Mouse (Mus musculus): ENCODE measurements around the gene Rbm20.

Rbm20 gene

DNA sequence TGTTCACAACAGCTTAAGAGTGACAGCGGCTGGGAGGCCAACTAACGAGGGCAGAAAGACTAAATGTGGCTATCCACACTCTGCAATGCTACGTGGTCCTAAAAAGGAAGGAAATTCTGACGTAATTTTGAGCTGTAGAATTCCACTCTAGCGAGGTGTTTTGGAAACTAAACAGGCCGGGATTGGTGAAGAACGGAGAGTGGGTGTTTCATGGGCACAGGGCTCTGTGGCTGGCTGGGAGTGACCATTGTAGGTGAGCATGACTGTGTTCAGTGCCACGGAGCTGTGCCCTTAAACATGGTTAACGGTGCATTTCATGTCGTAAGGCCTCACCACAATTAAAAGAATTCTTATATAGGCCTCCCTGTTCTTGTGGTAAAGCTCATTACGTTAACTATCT is 139.1 kb downstream of the Rbm20 start:
- no peak for DNase-seq

DNA sequence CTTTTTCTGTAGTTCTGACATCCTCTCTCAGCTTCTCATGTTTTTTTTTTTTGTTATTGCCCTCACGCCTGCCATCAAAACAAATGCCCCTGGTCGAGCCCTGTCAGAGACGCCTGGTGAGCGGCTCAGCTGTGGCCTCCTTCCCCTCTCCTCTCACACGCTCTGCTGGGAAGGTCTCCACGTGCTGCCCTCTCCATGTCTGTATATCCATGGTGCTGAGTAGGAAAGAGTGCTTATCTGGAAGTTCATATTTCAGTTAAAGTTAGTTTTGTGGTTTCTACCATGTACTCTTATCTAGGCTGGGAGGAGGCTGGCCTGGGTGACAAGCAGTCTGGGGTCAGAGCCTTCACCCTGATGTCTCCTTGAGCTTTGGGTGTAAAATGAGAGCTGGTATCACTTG is 142.2 kb downstream of the Rbm20 start:
- DNase-seq = no peak

DNA sequence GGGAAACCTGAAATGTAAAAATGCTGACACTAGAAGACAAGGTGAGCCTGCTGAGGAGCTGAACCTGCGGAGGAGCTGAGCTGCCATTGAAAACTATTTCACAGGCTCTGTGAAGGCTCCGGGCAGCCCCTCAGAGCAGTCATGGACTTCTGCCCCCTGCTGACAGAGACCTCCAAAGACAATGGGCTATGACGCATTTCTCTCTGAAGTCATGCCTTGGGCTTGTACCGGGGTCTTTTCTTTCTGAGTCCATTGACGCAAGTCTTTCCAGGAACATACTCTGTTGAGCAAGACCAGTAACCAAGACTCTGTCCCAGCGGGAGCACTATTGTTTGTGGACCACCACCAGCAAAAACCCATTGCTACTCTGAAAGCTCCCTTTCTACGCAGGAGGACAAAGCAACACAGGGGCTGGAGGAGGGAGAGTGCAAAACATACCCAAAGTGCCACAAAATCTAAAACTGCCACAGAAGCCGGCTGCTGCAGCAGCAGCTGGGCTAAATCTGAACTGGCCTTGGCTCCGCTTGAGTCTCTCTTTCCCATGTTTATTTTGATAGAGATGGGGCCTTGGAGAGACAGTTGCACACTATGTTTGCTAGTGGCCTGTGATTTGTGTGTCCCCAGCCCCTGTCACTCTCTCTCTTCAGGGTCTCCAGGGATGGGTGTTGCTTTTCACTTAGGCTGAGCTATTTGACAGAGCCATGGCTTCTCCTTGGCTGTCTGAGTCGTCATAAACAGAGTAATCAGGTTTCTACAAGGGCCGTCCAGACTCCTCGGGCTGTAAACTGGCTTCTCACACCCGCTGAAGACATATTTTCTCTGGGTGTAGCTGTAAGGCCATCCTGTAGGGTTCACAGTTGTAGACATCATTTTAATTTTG is 144.4 kb downstream of the Rbm20 start:
- DNase-seq = no peak

DNA sequence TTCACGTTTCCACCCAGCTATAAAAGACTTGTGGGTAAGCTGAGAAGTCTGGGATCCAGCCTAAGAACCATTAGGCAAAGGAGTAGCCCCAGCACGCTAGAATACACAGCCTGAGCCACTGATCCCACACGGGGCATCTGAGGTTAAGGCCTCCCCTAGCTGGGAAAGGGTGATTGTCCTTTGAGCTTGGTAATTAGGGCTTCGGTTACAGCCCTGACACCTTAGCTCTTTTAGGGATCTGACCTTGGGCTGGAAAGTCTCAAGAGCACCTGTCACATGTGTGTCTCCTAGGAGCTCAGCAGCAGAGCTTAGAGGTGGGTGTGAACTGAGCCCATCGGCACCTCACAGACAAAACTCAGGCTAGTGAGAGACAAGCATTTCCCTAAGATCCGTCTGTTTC is 146.7 kb downstream of the Rbm20 start:
- no peak for DNase-seq

DNA sequence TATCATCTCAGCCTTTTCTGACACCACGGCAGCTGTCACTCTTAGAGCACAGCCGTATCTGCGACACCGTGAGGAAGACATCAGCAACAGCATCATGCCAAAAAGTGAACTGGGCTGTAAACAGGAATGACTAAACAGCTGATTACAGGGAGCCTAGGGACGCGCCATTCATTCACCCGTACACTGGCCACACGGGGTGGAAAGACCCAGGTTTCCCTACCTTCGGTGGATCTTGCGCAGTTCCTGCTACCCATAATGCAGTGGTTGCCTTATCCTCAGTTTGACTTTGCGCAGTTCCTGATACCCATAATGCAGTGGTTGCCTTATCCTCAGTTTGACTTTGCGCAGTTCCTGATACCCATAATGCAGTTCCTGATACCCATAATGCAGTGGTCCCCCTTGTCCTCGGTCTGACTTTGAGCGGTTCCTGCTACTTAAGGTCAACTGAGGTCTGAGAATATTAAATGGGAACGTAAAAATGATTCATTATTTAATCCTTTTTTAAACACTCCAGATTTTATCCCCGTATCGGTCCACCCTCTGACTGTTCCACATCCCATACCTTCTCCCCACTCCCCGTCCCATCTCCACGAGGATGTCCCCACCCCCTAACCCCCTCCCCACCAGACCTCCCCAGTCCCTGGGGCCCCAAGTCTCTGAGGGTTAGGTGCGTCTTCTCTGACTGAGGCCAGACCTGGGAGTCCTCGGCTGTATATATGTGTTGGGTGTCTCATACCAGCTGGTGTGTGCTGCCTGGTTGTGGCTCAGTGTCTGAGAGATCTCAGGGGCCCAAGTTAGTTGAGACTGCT is 148.0 kb downstream of the Rbm20 start:
- DNase-seq = no peak

DNA sequence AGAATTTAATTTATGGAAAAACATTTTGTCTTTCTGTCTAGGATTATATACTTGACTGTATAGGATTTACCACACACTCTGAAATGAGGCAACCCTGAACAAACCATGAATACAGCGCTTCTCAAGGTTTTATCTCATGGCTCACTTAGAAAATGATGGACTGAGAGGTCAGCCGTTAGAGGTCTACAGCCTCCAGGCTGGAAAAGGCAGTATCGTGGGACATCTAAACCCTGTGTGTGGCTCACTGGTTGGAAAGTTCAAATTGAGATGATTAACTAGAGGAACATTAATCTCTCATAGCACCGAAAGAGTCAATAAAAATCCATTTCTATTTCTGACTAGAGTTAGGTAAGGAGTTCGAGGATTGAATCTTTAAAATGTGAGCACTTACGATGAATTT is 152.9 kb downstream of the Rbm20 start:
- no peak for DNase-seq

DNA sequence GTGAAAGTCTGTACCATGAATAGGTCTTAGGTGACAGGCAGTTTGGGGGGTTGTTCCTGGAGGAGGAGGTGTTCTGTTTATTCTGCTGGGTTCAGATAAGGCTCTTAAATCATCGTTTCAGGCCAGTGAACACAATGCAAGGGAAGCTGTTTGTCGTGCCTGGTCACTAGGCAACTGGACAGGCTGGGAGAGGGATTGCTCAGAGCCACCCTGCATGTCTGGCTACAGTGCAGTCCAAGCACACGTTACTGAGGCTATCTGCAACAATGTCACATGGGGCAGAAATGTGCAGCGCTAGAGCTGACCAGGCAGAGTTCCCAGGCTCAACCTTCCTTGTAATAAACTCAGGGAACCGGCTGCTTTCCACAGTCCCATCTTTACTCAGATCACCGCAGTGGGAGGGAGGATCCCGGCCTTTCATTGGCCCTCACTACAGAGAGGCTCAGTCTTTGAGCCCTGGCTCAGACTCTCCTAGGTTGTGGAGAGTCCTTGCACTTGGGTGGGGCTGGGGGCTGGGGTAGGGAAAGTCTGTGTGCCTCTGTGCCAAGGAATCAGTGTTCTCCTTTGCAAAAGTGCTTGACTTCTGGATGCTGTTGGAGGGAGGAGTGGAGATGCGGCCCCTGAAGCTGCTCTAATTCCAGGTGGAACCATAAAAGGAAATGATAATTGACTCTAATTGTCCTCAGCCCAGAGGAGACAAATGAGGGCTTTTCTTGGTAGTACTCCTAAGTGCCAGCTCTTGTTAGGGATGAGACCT is 153.5 kb downstream of the Rbm20 start:
- peak; percentile 60 for DNase-seq

DNA sequence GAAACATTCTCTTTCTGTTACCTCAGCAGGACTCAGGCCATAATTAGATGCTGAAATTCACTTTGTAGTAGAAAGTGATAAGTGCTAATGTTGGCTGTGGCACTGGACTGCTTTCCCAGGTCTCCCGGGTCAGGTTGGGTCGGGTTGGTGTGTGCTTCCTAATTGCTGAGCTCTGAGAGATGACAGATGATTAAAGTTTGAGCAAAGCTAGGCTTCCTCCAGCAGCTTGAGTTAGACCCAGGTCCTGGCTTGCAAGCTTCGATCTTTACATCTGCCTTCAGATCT is 154.0 kb downstream of the Rbm20 start:
- DNase-seq = no peak

DNA sequence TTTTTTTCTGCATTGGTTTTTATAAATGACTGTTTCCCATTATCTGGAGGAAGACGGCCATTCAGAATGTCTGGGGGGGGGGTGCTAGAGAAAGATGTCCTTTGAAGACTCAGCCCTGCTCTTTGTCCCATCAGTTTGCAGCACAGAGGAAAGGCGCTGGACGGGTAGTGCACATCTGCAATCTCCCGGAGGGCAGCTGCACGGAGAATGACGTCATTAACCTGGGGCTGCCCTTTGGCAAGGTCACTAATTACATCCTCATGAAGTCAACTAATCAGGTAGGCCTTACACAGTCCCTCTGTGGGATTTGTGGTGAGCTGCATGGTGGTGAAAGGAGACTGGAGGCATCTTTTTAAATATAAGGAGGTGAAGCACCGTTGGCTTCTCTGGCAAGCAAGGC is 155.4 kb downstream of the Rbm20 start:
- DNase-seq = no peak

DNA sequence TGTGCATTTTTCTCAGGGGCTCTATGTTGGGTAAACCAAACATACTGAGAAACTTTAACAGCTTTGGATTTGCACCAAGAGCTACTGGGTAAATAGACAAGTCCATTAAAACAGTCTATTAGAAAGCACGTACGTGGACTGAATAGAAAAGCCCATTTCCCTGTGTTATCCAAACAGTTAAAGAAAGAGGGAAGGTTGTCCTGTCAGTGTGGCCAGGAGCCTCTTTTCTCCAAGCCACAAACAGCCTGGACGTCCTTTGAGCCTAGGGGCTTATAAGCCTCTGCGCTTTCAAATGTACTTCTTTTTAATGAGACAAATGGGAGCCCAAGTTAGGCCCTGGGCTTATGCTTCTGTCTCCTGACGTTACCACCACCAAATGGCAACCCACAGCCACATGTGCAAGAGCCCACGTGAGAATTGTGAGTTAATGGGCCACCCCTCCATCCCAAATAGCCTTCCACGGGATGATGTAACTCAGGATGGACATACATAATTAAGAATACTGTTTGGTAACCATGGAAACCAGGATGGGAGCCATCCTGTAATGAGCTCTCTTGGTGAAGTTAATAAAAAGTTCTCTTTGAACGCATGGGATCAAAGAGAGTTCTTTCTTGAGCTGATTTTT is 156.8 kb downstream of the Rbm20 start:
- no peak for DNase-seq

DNA sequence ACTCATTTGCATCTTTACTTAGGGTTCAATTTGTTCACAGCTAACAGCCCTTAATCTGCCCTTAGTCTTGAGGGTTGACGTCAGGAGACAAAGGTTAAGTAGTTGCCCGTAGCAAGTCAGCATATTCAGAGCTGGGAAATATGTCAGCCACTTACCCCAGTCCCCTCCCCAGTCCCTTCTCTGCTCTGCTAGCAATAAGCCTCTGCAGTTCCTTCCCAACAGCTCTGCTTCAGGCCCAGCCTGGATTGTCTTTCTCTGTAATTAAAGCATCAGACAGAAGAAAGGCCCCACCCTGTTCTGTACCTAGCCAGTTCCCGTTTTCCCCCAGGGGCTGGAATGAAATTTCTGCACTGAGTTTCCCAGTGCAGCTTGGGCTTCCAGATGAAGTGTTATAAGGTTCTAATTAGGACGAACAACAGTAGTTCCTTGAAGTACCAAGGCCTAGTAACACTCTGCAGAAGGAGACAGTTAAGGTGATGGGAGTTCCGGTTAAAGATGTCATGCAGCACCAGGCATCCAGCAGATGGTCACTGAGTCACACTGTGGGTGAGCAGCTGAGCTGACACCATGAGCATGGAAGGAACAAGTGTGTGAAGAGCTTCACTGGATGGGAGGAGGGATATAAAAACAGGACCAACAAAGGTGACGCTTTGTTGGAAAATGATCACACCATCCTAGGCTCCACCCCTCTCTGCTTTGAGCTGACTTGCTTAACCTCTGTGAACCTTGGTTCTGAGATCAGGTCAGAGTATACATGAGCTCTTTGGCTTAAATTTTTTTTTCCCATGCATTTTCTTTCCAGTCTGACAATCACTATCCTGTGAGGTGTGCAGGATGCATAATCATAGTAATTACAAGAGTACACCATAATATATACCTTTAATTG is 159.7 kb downstream of the Rbm20 start:
- no peak for DNase-seq

DNA sequence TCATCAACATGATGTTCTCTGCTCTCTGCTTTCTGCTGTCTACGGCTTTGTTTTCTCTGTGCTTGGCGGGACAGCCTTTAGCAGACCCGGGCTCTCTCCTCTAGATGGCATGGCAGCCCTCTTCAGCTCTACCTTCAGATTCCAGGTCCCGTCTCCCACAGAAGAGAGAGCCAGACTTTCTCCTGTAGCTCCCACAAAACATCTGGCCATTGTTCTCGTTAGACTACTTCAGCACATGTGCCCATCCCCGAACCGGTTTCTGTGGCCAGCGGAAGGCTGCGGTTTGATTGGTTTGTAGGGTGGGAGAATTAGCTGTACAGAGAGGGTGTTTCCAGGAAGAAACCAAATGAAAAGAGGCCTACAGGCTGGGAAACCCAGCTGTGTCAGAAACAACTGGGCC is 161.7 kb downstream of the Rbm20 start:
- DNase-seq = no peak

DNA sequence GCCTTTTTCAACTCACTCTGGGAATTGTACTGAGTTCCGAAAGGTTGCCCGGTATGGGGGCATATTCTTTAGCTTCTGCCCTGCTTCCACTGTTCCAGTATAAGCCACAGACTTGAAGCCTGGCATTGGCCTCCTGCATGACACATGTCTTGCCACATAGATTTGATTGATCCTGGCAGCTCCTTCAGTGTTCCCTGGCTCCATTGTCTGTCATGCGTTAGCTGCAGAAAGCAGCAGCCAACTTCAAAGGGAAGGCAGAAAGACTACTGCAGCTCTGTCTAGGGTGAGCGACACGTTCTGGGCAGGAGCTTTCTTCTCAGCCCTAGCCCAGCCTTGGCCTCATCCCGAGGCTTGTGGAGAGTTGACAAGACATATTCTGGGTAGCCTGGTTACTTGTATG is 162.7 kb downstream of the Rbm20 start:
- no peak for DNase-seq

DNA sequence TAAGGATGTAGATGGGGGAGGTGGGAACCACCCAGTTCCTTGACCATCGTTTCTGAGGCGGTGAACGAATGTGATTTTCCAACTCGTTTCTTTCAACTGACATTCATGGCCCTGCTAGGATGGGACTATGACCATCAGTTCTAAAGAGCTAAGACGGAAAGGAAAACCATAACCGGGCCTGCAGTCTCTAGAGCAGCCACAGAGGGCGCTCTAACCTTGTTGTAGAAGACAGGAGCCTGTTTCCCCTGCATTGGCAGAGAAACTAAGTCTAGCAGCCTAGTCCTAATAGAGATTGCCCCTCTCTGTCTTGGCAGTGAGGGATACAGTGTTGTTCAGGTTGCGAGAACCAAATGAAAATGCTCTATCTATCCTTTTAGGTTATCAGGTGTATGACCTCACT is 164.8 kb downstream of the Rbm20 start:
- no peak for DNase-seq

DNA sequence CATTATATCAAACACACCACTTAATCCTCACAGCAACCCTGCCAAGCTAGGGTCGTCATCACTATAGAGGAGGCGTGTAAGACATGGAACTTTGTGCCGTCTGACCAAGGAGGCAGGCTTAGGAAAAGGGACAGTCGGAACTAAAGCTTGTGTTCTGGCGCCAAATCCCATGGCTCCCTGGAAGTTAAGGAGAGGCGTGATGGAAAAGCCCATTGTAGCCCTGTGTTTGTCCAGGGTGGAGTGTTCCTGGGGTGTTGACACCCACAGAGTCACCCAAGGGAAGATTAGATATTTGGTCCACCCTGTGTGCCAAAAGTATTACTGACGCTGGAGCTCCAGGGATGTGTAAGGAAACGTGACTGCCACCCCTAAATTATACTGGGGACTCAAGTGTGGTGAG is 166.9 kb downstream of the Rbm20 start:
- no peak for DNase-seq

DNA sequence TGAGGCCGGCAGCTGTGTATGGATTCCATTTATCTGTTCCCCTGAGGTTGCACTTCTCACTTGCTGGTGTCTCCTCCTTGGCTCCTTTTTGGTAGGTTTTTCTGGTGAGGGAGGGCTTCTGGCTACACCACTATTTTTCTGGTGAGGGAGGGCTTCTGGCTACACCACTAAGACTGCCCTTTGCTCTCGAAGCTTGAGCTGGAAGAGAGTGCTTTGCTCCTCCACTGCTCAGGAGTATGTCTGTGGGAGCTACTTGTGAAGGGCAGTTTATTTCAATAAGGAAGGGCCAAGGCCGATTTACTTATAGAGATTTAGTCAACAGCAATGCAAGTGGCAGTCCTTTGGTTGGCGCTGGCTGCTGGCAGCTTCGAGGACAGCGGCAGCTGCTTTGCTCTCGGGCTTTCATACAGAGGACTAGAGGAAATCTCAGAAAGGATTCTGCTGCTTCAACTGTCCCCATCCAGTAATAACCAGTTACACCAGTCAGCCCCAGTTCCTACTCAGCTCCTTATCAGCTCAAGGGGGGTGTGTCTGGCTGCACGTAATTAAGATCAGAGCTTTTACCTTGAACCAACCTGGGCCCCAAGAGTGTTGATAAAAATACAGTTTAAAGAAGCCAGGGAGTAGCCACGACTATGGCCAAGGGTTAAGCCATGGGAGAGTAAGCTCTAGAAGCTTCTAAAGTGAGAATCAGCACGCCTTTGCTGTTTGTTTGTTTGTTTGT is 171.3 kb downstream of the Rbm20 start:
- no peak for DNase-seq

DNA sequence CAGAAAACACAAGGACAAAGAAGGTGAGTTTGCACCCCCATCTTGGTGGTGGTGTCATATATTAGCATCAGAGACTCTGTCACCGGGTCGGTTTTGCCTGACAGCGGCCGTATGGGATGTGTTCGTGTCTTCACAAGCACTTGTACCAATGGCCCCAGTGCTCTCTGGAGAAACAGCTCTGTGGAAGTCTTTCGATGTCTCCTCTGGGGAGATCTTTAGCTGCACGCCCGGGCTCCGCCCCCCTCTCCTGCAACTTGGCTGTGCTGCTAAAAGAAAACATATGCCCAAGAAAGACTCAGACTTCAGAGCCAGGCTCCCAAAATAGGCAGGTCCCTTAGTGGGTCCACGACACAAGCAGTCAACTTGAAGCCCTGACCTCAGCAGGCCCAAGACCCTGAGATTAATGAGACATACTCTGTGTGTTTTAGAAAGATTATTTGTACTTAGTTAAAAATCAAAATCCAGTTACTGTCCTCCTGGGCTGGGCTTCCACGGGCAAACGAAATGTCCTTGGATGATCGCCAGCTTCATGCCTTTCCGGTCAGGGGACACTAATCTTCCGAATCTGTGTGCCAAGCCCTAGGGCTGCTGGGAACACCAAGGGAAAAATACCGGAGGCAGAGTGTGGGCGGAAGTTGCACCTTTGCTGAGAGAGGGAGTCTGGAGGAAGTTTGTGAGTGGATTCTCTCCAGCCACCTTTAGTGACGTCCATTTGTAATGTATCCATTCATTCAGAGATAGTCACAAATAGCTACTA is 173.2 kb downstream of the Rbm20 start:
- DNase-seq = peak; percentile 84

DNA sequence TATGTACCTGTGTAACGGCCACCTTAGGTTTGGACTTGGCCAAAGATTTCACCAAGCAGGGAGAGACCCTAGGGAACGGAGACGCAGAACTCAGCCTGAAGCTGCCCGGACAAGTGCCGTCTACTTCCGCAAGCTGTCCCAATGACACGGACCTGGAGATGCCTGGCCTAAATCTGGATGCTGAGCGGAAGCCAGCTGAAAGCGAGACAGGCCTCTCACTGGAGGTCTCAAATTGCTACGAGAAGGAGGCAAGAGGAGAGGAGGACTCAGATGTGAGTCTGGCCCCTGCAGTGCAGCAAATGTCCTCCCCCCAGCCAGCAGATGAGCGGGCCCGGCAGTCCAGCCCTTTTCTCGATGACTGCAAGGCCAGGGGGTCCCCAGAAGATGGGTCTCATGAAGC is 174.2 kb downstream of the Rbm20 start:
- no peak for DNase-seq

DNA sequence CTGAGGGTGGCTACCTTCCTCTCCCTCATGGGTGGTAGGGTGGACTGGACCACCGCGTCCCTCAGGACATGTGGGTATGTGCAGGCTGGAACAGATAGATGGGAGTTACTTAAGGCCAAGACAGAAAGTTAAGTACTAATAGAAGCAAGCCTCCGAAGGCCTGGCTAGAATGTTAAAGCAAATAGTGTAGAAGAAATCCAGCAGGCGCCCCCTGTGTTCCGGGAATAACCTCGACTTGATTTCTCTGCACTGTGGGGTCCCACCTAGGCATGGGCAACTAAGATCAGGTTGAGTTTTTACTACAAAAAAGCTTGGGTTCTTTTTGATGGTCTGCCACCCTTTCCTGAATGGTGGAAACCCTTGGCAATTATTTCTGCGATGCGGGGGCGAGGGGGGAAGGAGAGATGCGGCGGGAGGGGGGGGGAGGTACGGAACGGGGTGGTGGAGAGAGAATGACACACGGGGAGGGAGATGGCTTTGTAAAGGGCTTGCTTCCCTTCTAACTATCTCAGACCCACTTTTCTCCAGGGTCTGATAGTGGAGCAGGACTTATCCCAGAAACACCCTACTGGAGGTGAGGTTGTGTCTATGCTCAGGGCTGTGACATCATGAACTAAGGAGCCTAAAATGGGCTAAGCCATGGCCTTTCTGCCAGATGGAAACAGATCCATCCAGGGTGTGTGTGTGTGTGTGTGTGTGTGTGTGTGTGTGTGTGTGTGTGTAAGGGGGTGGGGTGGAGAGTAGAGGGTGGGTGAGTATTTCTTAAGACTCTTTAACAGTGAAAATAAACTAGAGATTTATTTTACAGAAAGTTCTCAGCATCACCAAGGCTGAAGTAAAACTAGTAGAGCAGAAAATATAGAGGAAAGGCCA is 175.0 kb downstream of the Rbm20 start:
- no peak for DNase-seq

All from kidney, adult 11 months (tissue).